Mouse (Mus musculus) testis, postnatal 10 days (tissue): ENCODE results near the gene Tead1.
"Not testable (repeated sequence)": the region's sequence is repeated elsewhere in the genome, so short reads cannot be mapped to it uniquely, and the experiment has no call there.

Experiments
- DNase-seq: peaks from one replicate; pipeline ENCODE4 v3.0.0; 2021; ENCODE audit warnings: low spot score

Tead1 gene

DNA sequence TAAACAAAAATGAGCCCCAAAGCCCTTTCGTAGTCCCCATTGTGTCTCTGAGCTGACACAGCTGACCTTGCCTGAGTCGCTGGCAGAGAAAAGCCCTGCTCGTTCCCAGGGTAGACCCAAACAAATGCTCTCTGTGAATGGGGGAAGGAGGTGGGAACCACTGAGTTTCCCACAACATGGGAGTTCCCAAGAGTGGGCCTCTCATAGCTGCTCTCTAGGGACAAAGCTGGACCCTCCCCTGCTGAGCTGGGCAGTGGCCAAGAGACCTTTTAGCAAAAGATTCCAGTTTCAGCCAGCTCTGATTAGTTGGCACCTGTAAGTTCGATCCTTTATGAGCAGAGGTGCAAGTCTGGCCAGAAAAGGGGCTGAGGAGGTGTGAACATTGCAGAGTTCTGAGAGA is 243.7 kb downstream of the Tead1 start:
- DNase-seq: no peak

DNA sequence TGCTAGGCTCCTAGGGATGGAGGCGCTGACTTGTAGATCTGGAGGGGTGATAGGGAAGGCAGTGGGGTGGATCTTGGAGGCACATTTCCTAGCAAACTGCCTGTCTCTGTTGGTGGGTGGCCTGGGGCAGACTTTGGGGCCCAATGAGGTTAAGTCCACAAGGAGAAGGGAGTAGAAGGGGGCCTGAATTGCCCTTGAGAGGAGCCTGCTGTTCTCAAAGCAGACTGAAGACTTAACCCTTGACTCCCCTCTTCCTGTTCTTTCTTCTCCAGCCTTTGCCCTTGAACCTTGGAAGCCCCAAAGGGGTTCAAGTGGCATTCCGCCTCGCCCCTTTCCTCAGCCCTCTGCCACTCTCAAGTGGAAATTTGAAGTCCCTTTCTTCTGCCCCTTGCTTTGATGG is 244.6 kb downstream of the Tead1 start:
- DNase-seq: no peak

DNA sequence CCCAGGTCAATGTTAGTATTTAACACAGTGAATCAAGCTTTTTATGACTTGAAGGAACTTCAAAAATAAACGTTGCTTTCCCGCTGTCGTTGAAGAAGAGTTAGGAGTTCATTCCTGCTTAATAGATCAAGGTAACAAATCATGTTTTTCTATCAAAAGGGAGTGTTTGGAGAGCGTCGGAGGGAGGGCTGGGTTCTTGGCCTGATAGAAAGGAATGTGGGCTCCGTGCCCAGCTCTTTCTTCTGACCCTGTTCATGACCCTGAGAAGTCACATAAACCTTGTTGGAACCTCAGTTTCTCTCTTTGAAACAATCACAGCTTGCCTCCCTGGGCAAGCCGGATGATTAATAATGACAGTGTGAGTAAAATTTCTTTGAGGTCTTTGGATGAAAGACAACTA is 251.6 kb downstream of the Tead1 start:
- no peak for DNase-seq

DNA sequence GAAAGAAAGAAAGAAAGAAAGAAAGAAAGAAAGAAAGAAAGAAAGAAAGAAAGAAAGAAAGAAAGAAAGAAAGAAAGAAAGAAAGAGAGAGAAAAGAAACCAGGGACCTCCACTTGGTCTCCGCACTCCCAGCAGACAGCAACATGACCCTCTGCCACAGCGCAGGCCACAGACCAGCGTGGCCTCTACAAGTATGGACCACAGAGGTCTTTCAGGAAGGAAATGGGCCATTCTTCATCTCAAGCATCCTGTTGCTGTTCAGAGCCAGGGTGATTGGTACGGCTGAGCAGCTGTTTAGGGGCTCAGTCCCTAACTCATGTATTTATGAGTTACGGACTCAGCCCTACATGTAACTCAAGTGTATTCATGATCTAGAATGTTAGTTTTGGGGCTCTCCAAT is 256.8 kb downstream of the Tead1 start:
- not testable (repeated sequence) for DNase-seq

DNA sequence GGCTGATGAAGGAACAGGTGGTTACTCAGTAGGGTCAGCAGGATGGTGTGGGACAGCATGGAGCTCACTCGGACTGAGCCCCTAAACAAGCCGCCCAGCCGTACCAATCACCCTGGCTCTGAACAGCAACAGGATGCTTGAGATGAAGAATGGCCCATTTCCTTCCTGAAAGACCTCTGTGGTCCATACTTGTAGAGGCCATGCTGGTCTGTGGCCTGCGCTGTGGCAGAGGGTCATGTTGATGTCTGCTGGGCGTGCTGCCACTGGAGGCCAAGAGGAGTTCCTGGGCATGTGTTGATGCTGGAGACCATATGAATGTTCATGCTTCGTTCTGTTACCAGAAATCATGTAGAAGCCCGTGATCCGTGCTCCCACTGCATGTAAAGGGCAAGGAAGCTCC is 258.0 kb downstream of the Tead1 start:
- DNase-seq: no peak

DNA sequence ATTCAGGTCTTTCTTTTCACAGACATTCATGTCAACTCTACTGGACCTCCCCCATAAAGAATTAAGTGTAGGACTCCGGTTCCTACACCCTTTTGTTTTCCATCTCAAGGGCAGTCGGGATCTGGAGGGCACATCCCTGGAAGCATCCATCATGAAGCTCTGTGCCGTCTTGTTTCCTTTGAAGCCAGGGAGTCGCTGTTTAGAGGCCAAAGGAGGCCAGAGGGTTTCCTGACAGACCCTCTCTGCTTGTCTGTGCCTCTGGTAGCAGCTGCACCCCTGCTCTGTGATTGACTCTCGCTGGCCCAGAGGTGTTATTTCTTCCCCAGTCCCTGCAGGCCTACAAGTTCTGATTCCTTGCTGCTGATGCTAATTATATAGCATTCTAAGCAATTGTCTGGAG is 259.8 kb downstream of the Tead1 start:
- DNase-seq: no peak

DNA sequence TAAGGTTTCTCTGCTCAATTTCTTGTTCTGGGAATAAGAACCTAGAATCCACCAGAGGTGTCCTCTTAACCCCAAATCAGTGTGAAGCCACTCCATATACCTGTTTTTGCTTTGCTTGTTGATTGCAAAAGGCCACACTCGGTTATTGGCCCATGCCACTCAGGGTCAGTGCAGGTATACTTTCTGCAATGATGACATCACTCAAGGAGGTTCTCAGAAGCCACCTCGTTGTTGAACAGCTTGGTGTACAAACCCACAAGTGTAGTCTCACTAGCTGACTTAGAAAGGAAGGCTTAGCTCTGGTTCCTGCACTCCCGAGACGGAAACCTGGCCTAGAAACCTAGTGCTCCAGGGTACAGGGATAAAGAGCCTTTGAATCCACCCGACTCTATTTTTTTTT is 263.4 kb downstream of the Tead1 start:
- DNase-seq: no peak

DNA sequence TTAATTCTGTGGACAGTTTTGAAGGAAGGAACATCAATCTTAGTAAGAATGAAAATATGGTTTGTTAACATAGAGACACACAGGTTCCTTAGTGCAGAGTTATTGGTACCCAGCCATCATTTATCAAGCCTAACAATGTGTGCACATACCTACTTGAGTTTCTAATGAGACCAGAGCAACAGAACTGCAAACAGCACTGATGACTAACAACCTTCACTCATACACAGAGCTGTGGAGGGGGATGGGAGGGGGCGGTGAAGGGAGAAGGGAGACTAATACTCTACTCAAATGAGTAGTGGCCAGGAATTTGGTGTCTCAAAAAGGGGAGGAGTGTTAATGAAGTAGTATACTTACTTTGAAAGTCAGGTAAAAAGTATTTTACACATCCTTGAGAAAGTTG is 263.9 kb downstream of the Tead1 start:
- no peak for DNase-seq

DNA sequence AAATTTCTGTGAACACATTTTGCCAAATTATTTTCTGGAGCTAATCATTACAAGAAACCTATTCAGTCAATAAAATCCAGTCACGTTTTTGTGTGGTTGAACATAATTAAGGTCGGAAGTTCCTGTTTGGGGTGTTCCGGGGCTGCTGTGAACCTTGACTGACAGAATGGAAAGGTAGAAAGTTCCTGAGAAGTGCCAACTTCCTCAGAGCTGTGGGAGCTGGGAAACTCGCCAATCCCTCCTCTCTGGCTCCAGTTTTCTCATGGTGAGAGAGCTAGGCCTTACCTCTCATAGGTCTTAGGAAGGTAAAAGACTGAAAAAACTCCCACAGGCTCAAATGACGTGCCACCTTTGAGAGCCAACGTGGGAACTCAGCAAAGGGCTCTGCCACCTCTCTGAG is 267.6 kb downstream of the Tead1 start:
- DNase-seq: no peak

DNA sequence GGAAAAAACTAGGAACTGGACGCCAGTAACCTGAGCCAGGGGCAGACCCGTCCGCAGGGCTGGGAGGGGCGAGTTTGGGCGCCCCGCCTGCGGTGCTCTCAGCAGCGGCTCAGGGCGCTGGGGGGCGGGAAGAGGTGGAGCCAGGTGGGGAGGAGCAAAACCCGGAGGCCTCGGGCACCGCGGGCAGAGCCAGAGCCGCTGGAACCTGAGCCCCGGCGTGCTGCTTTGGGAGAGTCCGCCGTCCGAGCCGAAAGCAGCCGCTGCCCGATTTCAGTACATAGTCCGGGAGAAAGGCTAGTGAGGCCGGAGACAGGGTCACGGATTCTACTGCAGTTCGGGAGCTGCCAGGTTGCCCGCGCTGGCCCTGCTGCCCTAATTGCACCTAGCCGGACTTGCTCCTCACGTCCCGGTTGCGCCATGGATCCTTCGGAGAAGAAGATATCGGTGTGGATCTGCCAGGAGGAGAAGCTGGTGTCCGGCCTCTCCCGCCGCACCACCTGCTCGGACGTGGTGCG is 274.7 kb downstream of the Tead1 start, which contains the start of gene Rassf10:
Gene Rassf10 (plus strand): TSS at position 186 of the 515 bp plus-strand sequence.
- peak; percentile 80 for DNase-seq

DNA sequence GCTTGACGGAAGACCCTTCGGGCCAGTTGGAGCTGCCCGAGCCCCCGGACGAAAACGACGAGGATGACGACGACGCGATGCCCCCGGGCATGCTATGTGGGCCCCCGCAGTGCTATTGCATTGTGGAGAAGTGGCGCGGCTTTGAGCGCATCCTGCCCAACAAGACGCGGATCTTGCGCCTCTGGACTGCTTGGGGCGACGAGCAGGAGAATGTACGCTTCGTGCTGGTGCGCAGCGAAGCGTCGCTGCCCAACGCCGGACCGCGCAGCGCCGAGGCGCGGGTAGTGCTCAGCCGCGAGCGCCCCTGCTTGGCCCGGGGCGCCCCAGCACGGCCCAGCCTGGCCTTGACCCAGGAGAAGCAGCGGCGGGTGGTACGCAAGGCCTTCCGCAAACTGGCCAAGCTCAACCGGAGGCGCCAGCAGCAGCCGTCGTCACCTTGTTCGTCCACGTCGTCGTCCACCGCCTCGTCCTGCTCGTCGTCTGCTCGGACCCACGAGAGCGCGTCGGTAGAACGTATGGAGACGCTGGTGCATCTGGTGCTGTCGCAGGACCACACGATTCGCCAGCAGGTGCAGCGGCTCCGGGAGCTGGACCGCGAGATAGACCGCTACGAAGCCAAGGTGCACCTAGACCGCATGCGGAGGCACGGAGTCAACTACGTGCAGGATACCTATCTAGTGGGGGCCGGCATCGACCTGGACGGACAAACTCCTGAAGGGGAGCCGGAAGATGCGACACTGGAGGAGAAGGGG is 275.4 kb downstream of the Tead1 start:
- peak; percentile 60 for DNase-seq

DNA sequence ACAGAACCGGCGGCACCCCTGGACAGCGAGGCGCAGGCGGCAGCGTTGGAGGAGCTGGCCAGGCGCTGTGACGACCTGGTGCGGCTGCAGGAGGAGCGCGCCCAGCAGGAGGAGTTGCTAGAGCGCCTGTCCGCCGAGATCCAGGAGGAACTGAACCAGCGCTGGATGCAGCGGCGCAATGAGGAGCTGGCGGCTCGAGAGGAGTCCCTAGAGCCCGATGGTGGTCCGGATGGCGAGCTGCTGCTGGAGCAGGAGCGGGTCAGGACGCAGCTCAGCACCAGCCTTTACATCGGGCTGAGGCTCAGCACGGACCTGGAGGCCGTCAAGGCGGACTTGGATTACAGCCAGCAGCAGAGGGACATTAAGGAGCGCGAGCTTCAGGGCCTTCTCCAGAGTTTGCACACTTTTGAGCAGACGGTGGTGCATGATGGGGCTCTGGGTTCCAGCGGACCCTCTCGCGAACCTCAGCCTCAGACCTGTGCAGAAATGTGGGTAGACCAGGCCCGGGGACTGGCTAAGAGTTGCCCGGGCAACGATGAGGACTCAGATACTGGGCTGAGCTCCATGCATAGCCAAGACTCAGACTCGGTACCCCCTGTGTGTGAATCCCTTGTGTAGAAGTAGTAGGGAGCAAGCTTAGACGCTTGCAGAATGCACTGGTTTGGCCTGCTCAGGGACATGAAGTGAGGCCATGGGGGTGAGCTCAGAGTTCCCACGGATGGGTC is 276.1 kb downstream of the Tead1 start:
- no peak for DNase-seq

DNA sequence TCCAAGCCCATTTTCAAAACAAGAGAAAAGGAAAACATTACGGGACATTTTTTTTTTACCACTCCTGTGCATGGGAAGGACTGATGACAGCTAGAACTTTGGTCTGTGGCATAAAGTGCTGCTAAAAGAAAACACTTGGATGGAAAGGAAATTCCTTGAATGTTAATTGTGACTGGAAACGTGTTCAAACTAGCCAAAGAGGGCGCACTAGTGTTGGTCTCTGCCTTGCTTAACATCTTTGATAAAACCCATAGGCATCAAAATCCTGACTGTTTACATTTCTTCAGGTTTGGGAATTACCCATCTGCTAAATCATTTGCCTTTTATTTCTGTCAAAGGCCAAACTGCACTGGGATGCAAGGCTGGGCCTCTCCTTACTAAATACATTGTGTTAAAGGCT is 276.8 kb downstream of the Tead1 start:
- DNase-seq: no peak
